Mouse (Mus musculus): Measurements from ENCODE around the gene Rnft2. TPM values are rescaled to one million over a fixed set of nuclear protein-coding genes. Genes with fewer than 3 reads are reported as not detected.

Rnft2 gene
- total RNA-seq, 2 experiments from 2014 or later, result 0.64 to 1.5 TPM

DNA sequence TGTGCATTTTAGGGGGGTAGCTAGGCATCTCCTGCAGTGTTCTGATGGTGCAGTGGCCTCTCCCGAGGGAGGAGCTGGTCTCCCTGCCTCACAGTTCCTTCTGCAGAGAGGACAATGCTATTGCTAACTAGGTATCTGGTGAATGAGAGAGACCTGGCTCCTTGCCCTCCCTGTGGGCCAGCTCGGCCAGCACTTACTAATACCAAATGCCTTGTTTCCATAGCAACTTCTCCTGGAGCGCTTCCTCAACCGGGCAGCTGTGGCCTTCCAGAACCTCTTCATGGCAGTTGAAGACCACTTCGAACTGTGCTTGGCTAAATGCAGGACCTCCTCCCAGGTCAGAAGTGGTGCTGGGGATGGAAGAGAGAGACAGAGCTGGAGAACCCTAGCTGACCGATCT is 14.2 kb upstream of the Rnft2 start:
- intact Hi-C loops (cut with DNase I), result no loop called here
- DNase-seq, result no peak

DNA sequence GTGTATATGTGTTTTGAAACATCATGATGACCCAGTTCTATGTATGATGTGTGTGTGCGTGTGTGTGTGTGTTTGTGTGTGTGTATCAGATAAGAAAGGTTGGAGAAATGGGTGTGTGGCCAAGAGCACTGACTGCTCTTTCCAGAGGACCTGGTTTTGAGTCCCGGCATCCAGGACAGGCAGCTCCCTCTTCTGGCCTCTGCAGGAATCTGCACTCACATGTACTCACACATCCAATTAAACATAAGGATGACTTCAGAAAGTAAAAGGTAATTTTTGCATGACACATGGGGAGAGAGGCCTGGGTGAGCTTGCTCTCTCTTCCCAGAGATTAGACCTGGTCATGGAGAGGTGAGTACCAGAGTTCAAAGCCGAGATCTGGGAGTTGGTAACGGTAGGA is 12.1 kb upstream of the Rnft2 start:
- intact Hi-C loops (cut with DNase I), result no loop called here
- no peak for DNase-seq

DNA sequence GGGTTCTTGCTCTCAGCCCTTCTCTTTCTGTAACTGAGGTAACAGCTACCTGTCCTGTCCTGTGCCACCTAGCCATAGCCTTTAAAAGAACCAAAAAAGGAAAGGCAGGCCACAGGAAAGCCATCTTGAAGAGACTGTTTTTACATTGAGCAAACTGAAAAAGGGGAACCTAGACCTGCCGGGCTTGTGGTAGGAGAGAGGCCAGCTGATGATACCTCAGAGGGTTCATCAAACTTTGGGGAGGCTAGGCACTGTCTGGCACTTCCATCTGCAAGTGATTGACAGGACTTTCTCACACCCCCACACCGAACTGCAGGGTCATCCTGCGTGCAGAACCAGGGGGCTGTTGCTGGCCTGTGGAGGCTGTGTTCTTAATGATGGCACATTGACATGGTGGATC is 8.6 kb upstream of the Rnft2 start:
- intact Hi-C loops (cut with DNase I), result no loop called here
- DNase-seq, result no peak

DNA sequence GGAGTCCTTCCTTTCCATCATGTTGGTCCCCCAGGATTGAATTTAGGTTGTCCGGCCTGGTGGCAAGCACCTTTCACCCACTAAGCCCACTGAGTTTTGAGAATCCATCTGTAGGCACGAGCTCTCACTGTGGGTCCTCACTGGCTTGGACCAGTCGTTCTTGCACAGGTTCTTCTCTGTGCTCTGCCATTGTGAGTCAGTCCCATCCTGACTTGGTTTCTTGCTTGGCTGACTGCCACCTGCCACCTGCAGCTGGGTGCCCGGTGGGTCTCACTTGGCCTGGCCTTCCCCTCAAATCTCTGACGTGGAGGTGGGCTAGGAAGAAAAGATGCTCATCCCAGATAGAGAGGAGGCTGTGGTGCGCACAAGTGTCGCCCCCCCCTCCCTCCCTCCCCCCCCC is 6.1 kb upstream of the Rnft2 start:
- intact Hi-C loops (cut with DNase I), result no loop called here
- DNase-seq, result no peak

DNA sequence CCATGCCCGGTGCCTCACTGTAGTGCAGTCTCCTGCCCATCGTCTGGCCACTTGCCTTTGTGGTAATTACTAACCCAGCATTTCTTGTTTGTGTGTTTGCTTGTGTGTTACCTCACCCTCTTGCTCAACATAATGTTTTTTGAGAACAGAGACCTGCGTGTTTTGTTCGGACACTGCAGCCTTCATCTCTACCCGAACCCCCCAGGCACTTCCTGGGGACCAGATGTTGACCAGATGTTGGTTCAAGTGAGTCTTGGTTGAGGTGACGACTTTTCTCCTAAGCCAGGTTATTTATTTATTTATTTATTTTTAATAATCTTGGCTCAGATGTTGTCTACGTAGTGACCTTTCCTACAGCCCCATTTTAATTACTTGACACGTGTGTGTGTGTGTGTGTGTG is 2.5 kb upstream of the Rnft2 start:
- intact Hi-C loops (cut with DNase I), result no loop called here
- DNase-seq, result no peak

DNA sequence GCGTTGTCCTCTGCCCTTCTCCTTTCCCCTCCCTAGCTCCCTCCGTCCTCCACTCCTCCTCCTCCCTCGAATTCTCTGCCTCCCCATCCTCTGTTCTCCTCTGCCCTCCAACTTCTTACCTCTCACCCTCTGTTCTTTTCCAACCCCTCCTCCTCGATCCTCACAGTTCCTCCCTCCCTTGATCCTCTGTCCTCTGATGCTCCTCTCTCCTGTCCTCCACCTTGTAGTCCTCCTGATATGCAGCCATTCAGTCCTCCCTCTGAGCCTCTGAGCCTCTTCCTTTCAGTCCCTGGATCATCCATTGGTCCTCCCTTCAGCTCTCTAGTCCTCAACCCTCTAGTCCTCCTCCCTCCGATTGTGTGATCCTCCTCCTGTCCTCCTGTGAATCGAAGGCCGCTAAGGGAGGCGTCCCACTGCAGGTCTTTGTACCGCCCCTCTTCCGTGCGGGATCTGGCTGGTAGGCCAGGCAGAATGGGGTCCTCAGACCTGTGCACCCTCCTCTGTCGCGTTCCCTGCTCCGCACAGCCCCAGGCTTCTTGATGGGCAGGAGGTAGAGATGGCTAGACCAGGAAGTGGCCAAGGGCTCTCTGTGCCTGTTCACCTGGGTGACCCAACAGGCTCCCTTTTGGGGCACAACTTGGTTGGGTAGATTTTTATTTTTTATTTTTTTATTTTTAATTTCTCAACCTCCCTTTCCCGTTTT is 841 bp upstream of the Rnft2 start:
- intact Hi-C loops (cut with DNase I), result no loop called here
- no peak for DNase-seq

DNA sequence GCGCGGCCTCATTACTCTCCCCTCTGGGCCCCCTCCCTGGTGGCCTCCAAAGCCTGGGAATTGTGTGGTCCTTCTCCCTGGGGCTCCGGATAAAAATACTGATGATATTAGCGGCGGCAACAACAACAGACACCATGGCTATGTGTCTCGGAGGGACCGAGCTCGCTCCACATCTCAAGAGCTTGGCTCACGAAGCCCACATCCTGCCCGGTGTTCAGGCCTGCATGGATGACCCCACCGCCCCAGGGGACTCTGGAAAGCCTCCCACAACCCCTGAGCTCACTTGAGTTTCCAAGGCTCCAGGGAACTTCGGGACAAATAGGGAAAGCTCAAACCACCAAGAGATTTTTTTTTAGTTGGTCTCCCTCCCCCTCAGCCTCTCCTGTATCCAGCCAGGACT is 5.2 kb downstream of the Rnft2 start:
- peak in 1 of 2 experiments; percentile 18 for DNase-seq
- intact Hi-C loops (cut with DNase I), result loop anchor here (5.0 kb wide), 1 partner anchor 72 kb away; no protein-coding TSS in a partner anchor

DNA sequence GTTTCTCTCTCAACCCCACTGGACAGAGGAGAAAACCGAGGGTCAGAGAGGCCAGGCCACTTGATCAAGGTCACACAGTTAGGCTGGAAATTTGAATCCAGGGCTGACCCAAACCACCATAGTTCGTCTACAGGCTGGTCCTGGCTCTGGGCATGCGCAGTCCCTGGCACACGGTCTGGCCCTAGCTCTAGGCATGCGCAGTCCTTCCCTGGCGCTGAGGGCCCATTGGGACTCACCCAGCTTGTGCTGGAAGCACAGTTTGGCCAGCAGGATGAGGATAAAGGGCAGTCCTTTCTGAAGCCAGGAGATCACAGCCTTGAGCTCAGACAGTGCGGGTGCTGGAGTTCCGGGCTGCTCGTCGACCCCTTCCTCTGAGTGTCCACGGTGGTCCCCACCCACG is 8.0 kb downstream of the Rnft2 start:
- intact Hi-C loops (cut with DNase I), result no loop called here
- DNase-seq, result no peak

DNA sequence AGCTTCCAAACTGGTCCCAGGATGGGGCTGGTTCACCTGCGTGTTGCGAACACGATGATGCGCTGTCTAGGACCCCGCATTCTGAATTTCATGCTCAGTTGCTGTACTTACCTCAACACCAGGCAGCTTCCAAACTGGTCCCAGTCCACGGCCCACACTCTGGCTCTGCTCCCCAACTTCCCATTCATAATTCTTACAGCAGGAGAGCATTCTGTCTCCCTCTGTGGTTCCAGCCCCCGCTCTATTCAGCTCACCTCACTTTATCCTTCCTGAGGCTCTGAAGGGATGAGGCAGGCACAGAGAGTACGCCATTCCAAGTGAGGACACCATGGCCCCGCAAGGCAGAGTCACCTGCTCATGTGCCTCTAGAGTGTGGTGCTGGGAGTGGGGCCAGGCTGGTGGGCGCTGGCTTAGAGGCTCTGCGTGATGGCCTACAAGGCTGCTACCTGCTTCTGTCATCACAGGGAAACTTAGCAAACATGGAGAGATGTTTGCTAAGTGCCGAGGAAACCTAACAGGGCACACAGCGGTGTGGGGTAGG is 14.8 kb downstream of the Rnft2 start:
- DNase-seq, result no peak
- intact Hi-C loops (cut with DNase I), result no loop called here

DNA sequence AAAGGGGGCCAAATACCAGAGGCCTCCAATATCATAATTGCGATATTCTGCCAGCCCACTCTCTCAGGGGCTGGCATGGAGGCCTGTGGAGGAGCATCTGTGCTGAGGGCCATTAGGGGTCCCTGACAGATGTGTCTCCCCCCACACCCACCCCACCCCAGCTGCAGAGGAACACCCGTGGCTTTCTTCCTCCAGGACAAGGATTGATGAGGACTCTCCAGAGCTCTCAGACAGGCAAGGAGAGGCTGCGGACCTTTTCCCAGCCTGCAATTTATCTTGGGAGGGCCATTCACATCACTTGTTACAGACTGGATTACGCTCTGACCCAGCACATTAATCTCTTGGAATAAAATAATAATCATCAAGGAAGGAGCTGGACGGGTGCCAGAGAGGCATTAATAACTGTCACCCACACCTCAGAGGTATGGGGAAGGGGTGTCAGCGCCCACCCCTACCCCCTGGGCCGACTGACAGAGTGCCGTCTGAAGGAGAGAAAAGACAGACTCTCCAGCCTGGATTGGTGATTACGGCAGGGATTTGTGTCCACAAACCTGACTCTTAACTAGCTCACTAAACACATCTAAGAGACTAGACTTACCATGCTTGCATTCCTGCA is 21.7 kb downstream of the Rnft2 start:
- no peak for DNase-seq

DNA sequence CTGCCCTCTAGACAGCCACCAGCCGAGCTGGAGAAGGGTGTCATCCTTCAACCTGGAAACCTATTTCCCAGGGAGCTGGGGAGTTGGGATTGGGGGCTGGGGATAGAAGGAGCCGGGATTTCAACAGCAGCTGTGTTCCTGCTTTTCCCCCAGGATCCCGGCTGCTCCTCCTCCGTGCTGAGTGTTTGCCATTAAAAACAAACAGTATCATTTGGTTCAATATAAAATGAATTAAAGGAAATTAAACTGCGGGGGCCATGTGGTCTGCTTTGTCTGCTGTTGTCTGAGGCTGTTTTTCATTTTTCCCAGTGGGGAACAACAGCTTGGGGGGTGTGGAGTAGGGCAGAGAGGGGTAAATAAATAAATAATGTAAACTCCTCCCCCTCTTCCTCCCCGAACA is 27.5 kb downstream of the Rnft2 start:
- no peak for DNase-seq
- intact Hi-C loops (cut with DNase I), result no loop called here

More for the DNA sequence above, 21.7 kb downstream of the Rnft2 start:
- intact Hi-C loops (cut with DNase I), result no loop called here

DNA sequence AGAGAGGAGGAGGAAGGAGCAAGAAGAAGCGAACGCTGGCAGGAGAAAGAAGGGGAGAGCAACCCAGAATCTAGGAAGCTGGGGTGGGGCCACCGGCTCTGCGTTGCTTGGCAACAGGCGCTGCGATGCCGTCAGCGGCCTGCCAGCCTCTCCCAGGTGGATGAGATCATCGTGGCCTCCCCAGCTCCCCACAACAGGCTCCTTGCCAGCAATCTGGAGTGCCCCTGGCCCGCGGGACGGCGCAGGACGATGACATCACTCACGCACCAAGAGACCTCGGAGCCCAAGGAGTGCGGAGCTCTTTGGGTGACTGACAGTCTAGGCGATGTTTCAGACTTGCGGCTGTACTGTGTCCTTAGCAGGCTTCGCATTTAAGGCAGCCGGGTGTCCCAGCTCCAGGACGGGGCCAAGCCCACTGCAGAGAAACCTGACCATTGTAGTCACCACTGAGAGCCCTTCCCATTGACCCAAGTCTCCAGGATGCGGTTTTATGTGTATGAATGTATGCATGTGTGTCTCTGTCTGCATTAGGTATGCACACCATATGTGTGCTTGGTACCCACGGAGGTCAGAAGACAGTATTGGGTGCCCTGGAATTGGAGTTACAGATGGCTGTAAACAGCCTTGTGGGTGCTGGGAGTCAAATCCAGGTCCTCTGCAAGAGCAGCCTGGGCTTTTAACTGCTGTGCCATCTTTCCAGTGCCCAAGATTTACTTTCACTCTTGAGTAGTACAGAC is 30.3 kb downstream of the Rnft2 start:
- peak in 1 of 2 experiments; percentile 27 for DNase-seq
- intact Hi-C loops (cut with DNase I), result no loop called here

DNA sequence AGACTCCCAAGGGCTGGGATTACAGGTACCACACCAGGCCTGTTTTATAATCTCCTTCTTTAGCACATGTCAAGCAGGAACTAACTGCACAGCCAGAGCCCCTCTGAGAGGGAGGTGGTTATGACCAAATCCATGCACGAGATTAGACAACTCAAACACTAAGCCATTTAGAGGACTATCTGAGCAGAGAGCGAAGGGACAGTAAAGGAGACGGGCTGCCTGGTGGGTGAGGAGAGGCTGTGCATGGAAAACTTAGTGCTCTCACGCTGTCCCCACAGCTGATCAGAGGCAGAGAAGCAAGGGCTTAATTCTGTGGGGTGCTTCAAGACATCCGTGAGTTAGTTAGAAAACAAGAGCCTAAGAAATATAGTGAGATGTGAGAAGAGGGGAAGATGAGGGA is 30.9 kb downstream of the Rnft2 start:
- intact Hi-C loops (cut with DNase I), result no loop called here
- no peak for DNase-seq

DNA sequence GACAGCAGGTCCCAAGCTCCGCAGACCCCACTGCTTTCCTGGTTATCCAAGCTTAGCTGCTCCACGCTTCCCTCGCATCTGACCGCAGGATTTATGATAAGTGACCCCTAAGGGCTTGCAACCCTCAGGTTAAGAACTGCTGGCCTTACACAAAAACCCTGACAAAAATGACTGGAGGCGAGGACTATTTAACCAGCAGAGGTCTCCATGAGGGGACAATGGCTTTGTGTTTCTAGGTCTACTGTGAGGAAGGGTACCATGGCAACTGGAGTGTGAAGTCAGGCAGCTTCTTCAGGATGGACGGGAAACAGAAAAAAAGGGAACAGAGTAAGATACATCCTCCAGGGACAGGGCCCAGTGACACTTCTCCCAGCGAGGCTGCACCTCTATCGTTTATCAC is 39.1 kb downstream of the Rnft2 start:
- no peak for DNase-seq
- intact Hi-C loops (cut with DNase I), result no loop called here

DNA sequence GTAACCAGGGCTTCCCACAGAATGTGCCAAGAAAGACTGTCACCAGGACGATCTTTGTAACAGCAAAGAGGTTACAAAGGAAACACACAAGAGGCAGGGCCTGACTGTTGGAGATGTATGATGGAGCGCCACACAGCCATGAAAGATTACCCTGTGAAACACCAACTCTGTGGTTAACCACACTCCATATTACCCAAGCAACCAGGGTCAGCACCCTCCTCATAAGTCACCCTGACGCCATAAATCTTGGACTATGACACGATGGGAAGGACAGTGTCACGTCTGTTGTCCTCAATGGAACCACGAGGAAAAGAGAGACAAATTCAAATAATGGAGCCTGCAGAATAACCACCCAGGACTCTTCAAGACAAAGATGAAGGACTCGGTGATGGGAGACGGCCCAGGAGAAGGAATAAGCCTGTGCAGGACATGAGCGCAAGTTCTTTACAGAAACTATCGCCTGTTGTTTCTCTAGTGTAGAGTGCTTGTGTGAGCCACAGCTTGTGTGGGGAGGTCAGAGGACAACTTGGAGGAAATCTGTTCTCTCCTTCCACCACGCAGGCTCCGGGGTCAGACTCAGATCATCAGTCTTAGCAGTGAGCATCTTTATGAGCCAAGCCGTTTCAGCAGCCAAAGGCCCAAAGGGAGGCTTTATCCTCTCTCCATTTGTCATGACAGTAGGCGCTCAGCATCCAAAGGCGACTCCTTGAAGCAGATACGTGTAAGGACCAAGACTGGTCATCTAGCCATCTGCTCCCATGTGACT is 40.1 kb downstream of the Rnft2 start:
- DNase-seq, result no peak
- intact Hi-C loops (cut with DNase I), result no loop called here

DNA sequence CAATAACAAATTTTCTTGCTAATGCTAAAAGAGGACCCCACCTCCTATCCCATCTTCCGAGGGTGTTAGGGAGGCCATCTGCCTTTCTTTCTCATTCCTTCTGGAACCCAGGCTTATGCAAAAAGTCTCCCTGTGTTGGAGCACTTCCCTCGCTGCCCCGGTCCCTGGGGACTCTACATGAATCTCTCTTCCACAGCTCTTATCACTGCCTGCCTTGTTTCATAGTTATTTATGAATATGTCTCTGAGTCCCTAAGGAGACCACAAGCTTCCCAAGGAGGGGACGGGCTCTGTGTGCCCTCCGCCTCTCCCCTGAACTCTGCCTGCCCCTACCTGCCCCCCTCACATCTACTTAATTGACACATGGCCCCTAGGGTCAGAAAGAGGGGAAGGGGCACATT is 45.2 kb downstream of the Rnft2 start:
- no peak for DNase-seq
- intact Hi-C loops (cut with DNase I), result loop anchor here (2.0 kb wide), 1 partner anchor 79 kb away; no protein-coding TSS in a partner anchor

DNA sequence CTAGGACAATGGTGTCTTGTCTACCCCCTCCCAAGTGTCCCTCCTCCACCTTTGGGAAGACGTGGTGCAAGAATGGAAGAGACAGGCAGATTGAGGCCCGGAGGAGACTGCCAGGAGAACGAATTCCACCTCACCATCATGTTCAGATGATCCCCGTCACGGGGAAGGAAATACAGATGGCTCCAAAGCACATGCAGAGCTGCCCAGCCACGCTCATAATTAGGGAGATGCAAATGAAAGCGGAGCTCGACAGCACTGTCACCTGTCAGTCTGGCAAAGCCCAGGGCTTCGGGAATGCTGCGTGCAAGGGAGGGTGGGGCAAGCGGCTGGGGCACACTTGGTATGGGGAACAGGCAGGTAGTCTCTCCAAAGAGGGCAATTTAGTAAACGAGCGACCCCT is 47.5 kb downstream of the Rnft2 start:
- intact Hi-C loops (cut with DNase I), result no loop called here
- DNase-seq, result no peak

DNA sequence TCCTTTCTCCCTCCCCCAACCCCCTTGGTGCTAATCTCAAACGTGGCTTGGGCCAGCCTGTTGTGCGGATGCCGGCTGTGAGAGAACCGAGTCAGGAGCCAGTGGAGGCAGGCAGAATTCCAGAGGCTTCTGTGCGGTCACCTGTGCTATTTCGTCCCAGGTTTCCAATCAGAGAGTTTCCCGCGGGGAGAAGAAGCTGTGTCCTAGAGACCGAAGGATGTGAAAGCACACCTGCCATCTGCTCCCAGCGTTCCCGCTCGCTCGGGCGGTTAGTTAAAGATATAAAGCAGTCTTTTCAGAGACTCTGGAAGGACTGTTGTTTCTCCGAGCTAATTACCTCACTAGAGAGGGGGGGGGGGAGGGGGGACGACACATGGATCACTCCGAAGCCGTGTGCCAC is 52.7 kb downstream of the Rnft2 start:
- intact Hi-C loops (cut with DNase I), result no loop called here
- no peak for DNase-seq

DNA sequence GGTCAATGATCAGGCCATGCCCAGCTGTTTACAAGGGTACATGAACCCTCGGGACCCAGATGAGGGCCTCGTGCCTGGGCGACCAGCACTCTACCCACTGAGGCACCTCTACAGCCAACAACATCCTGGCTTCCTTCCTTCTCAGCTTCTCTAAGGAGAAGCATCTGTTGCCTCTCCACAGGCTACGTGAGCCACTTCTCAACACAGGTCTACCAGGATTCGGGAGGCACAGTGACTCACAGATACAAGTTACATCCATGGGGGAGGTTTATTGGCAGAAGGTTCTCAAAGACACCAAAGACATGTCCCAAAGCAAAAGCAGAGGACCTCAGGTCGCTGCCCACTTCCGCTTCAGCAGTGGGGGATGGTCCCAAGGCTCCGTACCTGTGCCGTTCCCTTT is 54.4 kb downstream of the Rnft2 start:
- intact Hi-C loops (cut with DNase I), result no loop called here
- DNase-seq, result no peak

DNA sequence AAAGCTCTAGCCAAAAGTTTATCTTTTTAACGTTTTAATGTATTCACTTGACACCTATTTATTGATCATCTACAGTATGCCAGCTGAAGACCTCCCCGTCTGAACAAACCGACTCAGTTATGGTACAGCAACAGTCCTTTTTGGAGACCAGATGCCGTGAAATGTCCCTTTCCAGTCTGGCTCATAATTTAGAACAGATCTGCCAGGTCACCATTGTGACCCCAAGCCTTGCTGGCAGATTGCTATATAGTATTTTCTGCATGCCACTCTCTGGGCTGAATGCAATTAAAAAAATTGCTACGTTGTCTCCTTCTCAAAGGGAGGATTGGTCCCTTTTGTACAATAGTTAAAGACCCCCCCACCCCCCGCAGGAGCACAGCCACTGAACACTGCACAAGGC is 56.6 kb downstream of the Rnft2 start:
- DNase-seq, result no peak
- intact Hi-C loops (cut with DNase I), result no loop called here

Measured in gastrocnemius, postnatal 36 days (tissue).